Mouse (Mus musculus) kidney, postnatal 0 days (tissue): ENCODE data around the gene 4933417A18Rik. TPM values are rescaled to one million over a fixed set of nuclear protein-coding genes. Genes with fewer than 3 reads are reported as not detected.
A peak's percentile ranks its signal among the peaks of the same experiment; 100 is the strongest.
"Not testable (repeated sequence)": the region's sequence is repeated elsewhere in the genome, so short reads cannot be mapped to it uniquely, and the experiment has no call there.

Experiments used
- ATAC-seq: fragments of 200-750 bp; cut with Nextera tagmentation; replicated peaks from 2 replicates; pipeline ENCODE4 v1.8.0; 2017; ENCODE audit warnings: low read depth, moderate number of reproducible peaks, moderate TSS enrichment, moderate library complexity; ENCODE audit not compliant: low FRiP score
- DNase-seq: peaks from one replicate; pipeline ENCODE4 v3.0.0-alpha.2; 2016; ENCODE audit warnings: low spot score
- H3K27ac ChIP-seq: fragments of 300-500 bp; sonication (generic); 2 replicates; pipeline ENCODE4 v1.5.1; 2014; ENCODE audit warnings: mild to moderate bottlenecking
- H3K27me3 ChIP-seq: fragments of 300-500 bp; sonication (generic); 2 replicates; pipeline ENCODE4 v1.6.1; 2014; ENCODE audit warnings: low read length, mixed read lengths; ENCODE audit not compliant: insufficient read depth
- H3K36me3 ChIP-seq: fragments of 300-500 bp; sonication (generic); 2 replicates; pipeline ENCODE4 v1.6.1; 2014; ENCODE audit warnings: low read length, mixed read lengths; ENCODE audit not compliant: insufficient read depth
- H3K4me1 ChIP-seq: fragments of 300-500 bp; sonication (generic); replicated peaks from 2 replicates; pipeline ENCODE4 v1.6.1; 2014; ENCODE audit warnings: antibody characterized with exemption, low read length, mixed read lengths; ENCODE audit not compliant: insufficient read depth
- H3K4me2 ChIP-seq: fragments of 300-500 bp; sonication (generic); 2 replicates; pipeline ENCODE4 v1.6.1; 2014; ENCODE audit warnings: mild to moderate bottlenecking, low read length, moderate library complexity, mixed read lengths
- H3K4me3 ChIP-seq: fragments of 300-500 bp; sonication (generic); replicated peaks from 2 replicates; pipeline ENCODE4 v1.5.1; 2014; ENCODE audit warnings: low read depth, low read length
- H3K9ac ChIP-seq: fragments of 300-500 bp; sonication (generic); 2 replicates; pipeline ENCODE4 v1.6.1; 2014; ENCODE audit warnings: low read depth, low read length
- H3K9me3 ChIP-seq: fragments of 300-500 bp; sonication (generic); replicated peaks from 2 replicates; pipeline ENCODE4 v1.6.1; 2016; ENCODE audit warnings: low read length, inconsistent platforms, mixed read lengths
- CTCF ChIP-seq: IDR thresholded peaks from 2 replicates; pipeline ENCODE4 v1.5.1; 2016; ENCODE audit warnings: antibody characterized with exemption, low read depth, mild to moderate bottlenecking, moderate library complexity
- WGBS: fragments of 180-500 bp; shearing (Covaris S2); extraction: QIAGEN DNeasy Blood & Tissue Kit; methylation state at CpG from one replicate; pipeline ENCODE4 v1.1.7; 2014; 5-methylcytosine and 5-hydroxymethylcytosine counted together
- polyA plus RNA-seq: library from polyadenylated mRNA; unstranded; fragments of >200 nt; fragmentation: Nextera tagmentation; extraction: Ambion mirVana; gene quantifications from 2 replicates; pipeline ENCODE4 v1.2.1, GENCODE M21; 2015

The 4933417A18Rik gene
- polyA plus RNA-seq, 1 experiment from 2014 or later = not detected

- DNase-seq (peak; percentile 39), ATAC-seq (no peak)
- no peaks in the 10 kb centered on the region for H3K4me1 ChIP-seq
- H3K9me3 ChIP-seq = no peaks in the 10 kb centered on the region
- H3K4me2 ChIP-seq = no peak overlapping the region
- no peaks in the 10 kb centered on the region for H3K27me3 ChIP-seq
- H3K4me3 ChIP-seq = no peak overlapping the region
- H3K9ac ChIP-seq = no peak overlapping the region
- 48% methylated on average over 1 of the region's 1 CpGs for WGBS
- no peak overlapping the region for H3K27ac ChIP-seq
- TF ChIP-seq CTCF = peak; percentile 67
- peaks cover 14% of the 10 kb centered on the region for H3K36me3 ChIP-seq
Observed at GRCm38 (mm10) chr13:34973149-34973548, 48.9 kb downstream of the 4933417A18Rik start.

GRCm38 (mm10) chr13:34973770-34974169 is 49.6 kb downstream of the 4933417A18Rik start:
- peak; percentile 46; the same call in 1 of the 2 replicates for TF ChIP-seq CTCF
- peaks cover 15% of the 10 kb centered on the region for H3K36me3 ChIP-seq
- H3K4me2 ChIP-seq = no peak overlapping the region
- no peaks in the 10 kb centered on the region for H3K9me3 ChIP-seq
- no peak overlapping the region for H3K4me3 ChIP-seq
- no peak for ATAC-seq
- no peak overlapping the region for H3K27ac ChIP-seq
- H3K4me1 ChIP-seq = no peaks in the 10 kb centered on the region
- DNase-seq = no peak
- H3K9ac ChIP-seq = no peak overlapping the region
- WGBS = 42% methylated on average over 1 of the region's 1 CpGs
- H3K27me3 ChIP-seq = no peaks in the 10 kb centered on the region

- no peak for TF ChIP-seq CTCF
- WGBS = 93% methylated on average over 4 of the region's 4 CpGs
- ATAC-seq (no peak), DNase-seq (no peak)
- no peaks in the 10 kb centered on the region for H3K4me1 ChIP-seq
- H3K4me2 ChIP-seq = no peak overlapping the region
- no peak overlapping the region for H3K27ac ChIP-seq
- no peak overlapping the region for H3K9ac ChIP-seq
- no peaks in the 10 kb centered on the region for H3K27me3 ChIP-seq
- H3K9me3 ChIP-seq = no peaks in the 10 kb centered on the region
- H3K36me3 ChIP-seq = peaks cover 29% of the 10 kb centered on the region
- H3K4me3 ChIP-seq = no peak overlapping the region
Observed at GRCm38 (mm10) chr13:34976116-34976515, 51.9 kb downstream of the 4933417A18Rik start.

GRCm38 (mm10) chr13:34977410-34977809 is 53.2 kb downstream of the 4933417A18Rik start:
- Histone ChIP-seq H3K36me3 (peaks cover 29% of the 10 kb centered on the region), H3K27ac (no peak overlapping the region), H3K27me3 (no peaks in the 10 kb centered on the region), H3K4me1 (no peaks in the 10 kb centered on the region), H3K4me2 (no peak overlapping the region), H3K9me3 (no peaks in the 10 kb centered on the region), H3K9ac (no peak overlapping the region), H3K4me3 (no peak overlapping the region)
- ATAC-seq (no peak), DNase-seq (no peak)
- TF ChIP-seq CTCF = no peak
- 95% methylated on average over 3 of the region's 3 CpGs for WGBS

- not testable (repeated sequence) for H3K4me2 ChIP-seq, ATAC-seq, DNase-seq, H3K4me1 ChIP-seq, H3K9ac ChIP-seq, H3K27ac ChIP-seq, H3K9me3 ChIP-seq, H3K27me3 ChIP-seq, H3K4me3 ChIP-seq
- H3K36me3 ChIP-seq = peaks cover 29% of the 10 kb centered on the region
- 75% methylated on average over 5 of the region's 5 CpGs for WGBS
Observed at GRCm38 (mm10) chr13:34978635-34979034, 54.4 kb downstream of the 4933417A18Rik start.

GRCm38 (mm10) chr13:34983479-34983878 is 59.3 kb downstream of the 4933417A18Rik start:
- peaks cover 44% of the 10 kb centered on the region for H3K36me3 ChIP-seq

More at GRCm38 (mm10) chr13:34983479-34983878, 59.3 kb downstream of the 4933417A18Rik start:
- not testable (repeated sequence) for DNase-seq, H3K27me3 ChIP-seq, H3K4me2 ChIP-seq, ATAC-seq, H3K27ac ChIP-seq, H3K9ac ChIP-seq, H3K4me3 ChIP-seq, H3K9me3 ChIP-seq, H3K4me1 ChIP-seq
- 93% methylated on average over 1 of the region's 1 CpGs for WGBS
